Mouse (Mus musculus): ENCODE measurements at regions not wholly inside any gene's neighbourhood (a gene's known extent, or its start where the extent isn't known, plus 50 kb on each side); places are given as distances from the start of the nearest gene placed in this dataset.
A peak's percentile ranks its signal among the peaks of the same experiment; 100 is the strongest.

DNA sequence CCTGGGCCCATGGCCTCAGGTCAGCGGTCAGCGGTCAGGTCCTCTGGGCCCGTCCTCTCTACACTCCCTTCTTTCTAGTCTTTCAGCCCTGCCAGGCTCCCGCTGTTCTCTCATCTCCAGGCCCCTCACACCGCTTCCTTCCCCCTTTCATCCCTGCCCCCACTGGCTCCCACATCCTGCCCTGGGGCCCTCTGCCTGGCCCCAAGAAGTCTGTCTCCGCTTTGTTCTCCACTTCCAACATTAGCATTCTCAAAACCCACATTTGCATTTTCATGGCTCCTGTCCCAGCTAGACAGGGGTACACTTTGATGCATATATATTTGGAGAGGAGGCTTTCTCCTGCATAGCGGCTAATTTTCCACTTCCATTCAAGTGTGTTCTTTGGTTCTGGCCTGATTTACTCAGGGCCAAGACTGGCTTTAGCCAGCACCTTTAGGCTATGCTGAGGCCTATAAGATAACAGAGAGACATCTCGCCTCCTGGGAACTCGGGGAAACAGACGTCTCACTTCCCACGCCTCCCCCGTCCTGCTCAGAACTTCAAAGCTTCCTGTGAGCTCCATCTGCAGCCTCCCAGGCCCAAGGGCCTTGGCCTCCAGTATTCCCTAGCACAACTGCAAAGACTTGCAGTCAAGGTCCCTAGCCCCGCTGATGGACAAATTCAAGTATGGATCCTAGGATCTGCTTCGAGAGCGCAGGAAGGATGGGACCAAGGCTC lies 109.8 kb upstream of the Parp11 start:
- peak overlapping the region; percentile 10; the same call in 1 of the 2 replicates for H3K4me2 ChIP-seq
- H3K4me1 ChIP-seq: peaks cover 45% of the 10 kb centered on the region
- H3K36me3 ChIP-seq: no peaks in the 10 kb centered on the region
- H3K9ac ChIP-seq: 0 out of 2 replicates have a peak overlapping the region, but pooled peaks have one; percentile 29
- ATAC-seq: peak; percentile 10; the same call in 1 of the 2 replicates
- H3K27me3 ChIP-seq (replicated peaks): peaks cover 27% of the 10 kb centered on the region
- peak overlapping the region; percentile 34; the same call in 1 of the 2 replicates for H3K27ac ChIP-seq
- 26% methylated on average over 15 of the region's 15 CpGs for WGBS (ENCODE audit: insufficient replicate concordance)
- no peaks in the 10 kb centered on the region for H3K9me3 ChIP-seq (replicated peaks)
- no peak overlapping the region for H3K4me3 ChIP-seq

- H3K4me2 ChIP-seq: no peak overlapping the region
- no peaks in the 10 kb centered on the region for H3K9me3 ChIP-seq (replicated peaks)
- H3K4me3 ChIP-seq: no peak overlapping the region
- no peak overlapping the region for H3K9ac ChIP-seq
- peak overlapping the region; percentile 34; the same call in 1 of the 2 replicates for H3K27ac ChIP-seq
- 41% methylated on average over 15 of the region's 15 CpGs for WGBS (ENCODE audit: insufficient replicate concordance)
- H3K4me1 ChIP-seq: peaks cover 45% of the 10 kb centered on the region
- peaks cover 27% of the 10 kb centered on the region for H3K27me3 ChIP-seq (replicated peaks)
- no peaks in the 10 kb centered on the region for H3K36me3 ChIP-seq
- ATAC-seq: no peak
Observed at GRCm38 (mm10) chr6:127337398-127337871, 109.2 kb upstream of the Parp11 start.

- H3K4me2 ChIP-seq: no peak overlapping the region
- peaks cover 27% of the 10 kb centered on the region for H3K27me3 ChIP-seq (replicated peaks)
- no peaks in the 10 kb centered on the region for H3K36me3 ChIP-seq
- H3K4me1 ChIP-seq: peaks cover 45% of the 10 kb centered on the region
- H3K4me3 ChIP-seq: no peak overlapping the region
- no peak overlapping the region for H3K27ac ChIP-seq
- ATAC-seq: no peak
- H3K9ac ChIP-seq: no peak overlapping the region
- 42% methylated on average over 6 of the region's 6 CpGs for WGBS (ENCODE audit: insufficient replicate concordance)
- H3K9me3 ChIP-seq (replicated peaks): no peaks in the 10 kb centered on the region
Observed at GRCm38 (mm10) chr6:127338412-127338811, 108.2 kb upstream of the Parp11 start.

DNA sequence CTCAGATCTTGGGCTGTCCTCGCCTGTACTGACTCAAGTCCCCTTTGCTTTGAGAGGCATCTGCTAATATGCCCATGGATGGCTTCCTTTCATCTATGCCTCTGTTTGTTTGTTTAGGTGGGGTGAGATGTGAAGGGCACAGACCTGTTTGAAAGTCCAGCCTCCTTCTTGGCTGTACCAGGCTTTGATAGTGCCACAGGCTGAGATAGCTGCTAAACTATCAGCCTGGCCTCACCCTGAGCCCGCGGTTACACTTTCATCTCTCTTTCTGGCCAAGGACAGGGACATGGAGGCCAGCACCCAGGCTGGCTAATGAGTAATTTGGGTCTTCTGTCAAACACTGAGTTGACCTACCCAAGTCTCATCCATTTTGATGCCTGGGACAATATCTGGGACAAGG lies 105.0 kb upstream of the Parp11 start:
- H3K27me3 ChIP-seq (replicated peaks): peaks cover 26% of the 10 kb centered on the region
- peaks cover 32% of the 10 kb centered on the region for H3K4me1 ChIP-seq
- no peak overlapping the region for H3K4me2 ChIP-seq
- no peak overlapping the region for H3K27ac ChIP-seq
- ATAC-seq: peak; percentile 40; the same call in 1 of the 2 replicates
- no peak overlapping the region for H3K4me3 ChIP-seq
- H3K9ac ChIP-seq: no peak overlapping the region
- H3K9me3 ChIP-seq (replicated peaks): no peaks in the 10 kb centered on the region
- 63% methylated on average over 3 of the region's 3 CpGs for WGBS (ENCODE audit: insufficient replicate concordance)
- H3K36me3 ChIP-seq: no peaks in the 10 kb centered on the region

DNA sequence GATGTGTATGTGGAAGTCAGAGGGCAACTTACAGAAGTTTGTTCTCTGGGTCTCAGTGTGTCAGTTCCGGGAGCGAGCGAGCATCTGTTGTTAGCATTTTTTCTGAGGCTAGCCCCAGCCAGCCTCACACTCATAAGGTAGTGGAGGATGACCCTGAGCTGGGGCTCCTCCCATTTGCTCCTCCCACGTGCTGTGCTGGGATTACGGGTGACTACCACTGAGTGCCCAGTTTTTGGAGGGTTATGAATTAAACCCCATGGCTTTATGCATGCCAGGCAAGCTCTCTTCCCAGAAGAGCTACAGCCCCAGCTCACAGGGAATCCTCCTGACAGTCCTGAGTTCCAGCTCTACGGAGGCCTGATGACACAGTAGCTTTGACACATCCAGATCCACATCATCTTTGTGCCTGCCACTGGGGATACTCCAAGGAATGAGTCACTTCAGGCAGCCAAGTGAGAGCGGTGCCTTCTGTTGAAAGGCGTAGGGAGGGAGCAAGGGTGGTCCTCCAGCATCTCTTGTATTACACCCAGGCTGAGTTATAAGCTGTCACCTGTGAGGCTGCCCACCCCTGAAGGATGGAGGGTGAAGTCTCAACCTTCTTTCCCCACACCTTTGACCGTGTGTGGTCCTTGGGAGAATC lies 97.8 kb upstream of the Parp11 start:
- no peak overlapping the region for H3K4me2 ChIP-seq
- ATAC-seq: no peak
- no peaks in the 10 kb centered on the region for H3K9me3 ChIP-seq (replicated peaks)
- H3K36me3 ChIP-seq: no peaks in the 10 kb centered on the region
- no peak overlapping the region for H3K9ac ChIP-seq
- no peak overlapping the region for H3K4me3 ChIP-seq
- H3K27ac ChIP-seq: no peak overlapping the region
- peaks cover 21% of the 10 kb centered on the region for H3K27me3 ChIP-seq (replicated peaks)
- 75% methylated on average over 9 of the region's 9 CpGs for WGBS (ENCODE audit: insufficient replicate concordance)
- peaks cover 11% of the 10 kb centered on the region for H3K4me1 ChIP-seq

DNA sequence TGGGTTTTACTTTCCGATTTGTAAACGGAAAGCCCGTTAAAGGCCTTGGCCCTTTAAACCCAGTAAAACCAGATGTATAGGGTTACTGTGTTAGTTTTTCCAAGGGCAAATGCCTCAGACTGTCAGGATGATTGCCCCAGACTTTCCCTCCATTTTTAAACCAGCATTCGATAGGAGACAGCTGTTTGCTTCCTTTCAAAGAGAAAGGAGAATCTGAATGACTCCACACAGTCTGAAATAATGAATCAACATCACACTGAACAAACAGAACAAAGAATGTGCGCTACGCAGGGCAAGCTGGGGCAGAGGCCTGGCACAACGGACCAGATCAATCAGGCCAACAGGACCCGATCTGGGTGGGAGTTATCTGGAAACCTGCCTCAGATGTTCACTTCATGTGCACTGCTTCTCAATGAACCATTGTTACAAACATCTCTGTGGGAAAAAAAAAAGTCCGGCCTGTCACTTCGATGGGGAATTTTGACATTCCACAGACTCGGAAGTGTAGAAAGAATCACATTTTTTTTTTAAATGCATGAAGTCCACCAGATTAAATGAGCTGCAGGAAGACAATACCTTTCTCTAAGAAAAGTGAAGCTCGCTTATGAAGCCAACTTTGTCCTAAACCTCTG lies 97.0 kb upstream of the Parp11 start:
- Histone ChIP-seq H3K4me2 (no peak overlapping the region), H3K9me3 (replicated peaks) (no peaks in the 10 kb centered on the region), H3K27ac (no peak overlapping the region), H3K9ac (no peak overlapping the region), H3K36me3 (no peaks in the 10 kb centered on the region), H3K27me3 (replicated peaks) (peaks cover 14% of the 10 kb centered on the region), H3K4me1 (peaks cover 11% of the 10 kb centered on the region), H3K4me3 (no peak overlapping the region)
- 66% methylated on average over 12 of the region's 12 CpGs for WGBS (ENCODE audit: insufficient replicate concordance)
- ATAC-seq: no peak

DNA sequence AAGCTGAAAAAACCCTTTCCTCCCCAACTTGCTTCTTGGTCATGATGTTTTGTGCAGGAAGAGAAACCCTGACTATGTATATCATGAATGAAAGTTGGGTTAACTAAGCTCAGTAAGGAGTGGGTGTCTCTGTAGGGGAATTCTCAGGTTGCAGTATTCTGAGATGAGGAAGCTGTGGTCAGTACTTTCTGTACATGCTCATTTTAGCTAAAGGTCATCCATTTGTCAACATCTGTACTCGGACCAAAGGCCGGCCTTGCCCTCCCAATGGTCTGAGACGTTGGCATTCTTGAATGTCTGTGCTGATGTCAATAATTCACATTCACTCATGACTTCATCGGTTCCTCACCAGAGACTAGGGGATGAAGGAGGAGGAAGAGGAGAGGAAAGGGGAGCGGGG lies 94.9 kb upstream of the Parp11 start:
- H3K36me3 ChIP-seq: no peaks in the 10 kb centered on the region
- WGBS (ENCODE audit: insufficient replicate concordance): 43% methylated on average over 5 of the region's 5 CpGs
- H3K4me3 ChIP-seq: no peak overlapping the region
- no peak overlapping the region for H3K27ac ChIP-seq
- no peaks in the 10 kb centered on the region for H3K9me3 ChIP-seq (replicated peaks)
- H3K4me1 ChIP-seq: peaks cover 2% of the 10 kb centered on the region
- no peak overlapping the region for H3K4me2 ChIP-seq
- no peak for ATAC-seq
- no peak overlapping the region for H3K9ac ChIP-seq
- H3K27me3 ChIP-seq (replicated peaks): peaks cover 6% of the 10 kb centered on the region; the same call in 1 of the 2 replicates

DNA sequence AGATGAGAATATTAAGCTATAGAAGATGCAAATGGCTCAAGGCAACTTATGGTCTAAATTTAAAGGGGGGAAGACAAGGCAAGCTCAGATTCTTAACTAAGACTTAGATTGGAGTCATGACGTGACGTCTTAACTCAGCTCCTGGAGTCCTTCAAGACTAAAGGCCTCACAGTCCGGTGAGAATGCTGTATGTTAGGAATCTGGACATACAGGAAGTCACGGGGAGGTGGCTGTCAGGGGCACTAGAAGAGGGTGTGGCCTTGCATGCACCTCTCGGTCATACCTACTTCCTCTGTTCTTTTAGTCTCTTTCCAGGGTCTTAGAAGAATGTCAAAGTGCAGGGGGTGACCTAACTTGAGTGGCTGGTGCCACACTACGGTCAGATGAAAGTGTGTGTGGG lies 91.5 kb upstream of the Parp11 start:
- Histone ChIP-seq H3K9me3 (replicated peaks) (no peaks in the 10 kb centered on the region), H3K4me3 (no peak overlapping the region), H3K4me1 (peaks cover 6% of the 10 kb centered on the region), H3K36me3 (no peaks in the 10 kb centered on the region), H3K4me2 (no peak overlapping the region), H3K9ac (no peak overlapping the region), H3K27me3 (replicated peaks) (peaks cover 6% of the 10 kb centered on the region; the same call in 1 of the 2 replicates), H3K27ac (no peak overlapping the region)
- no peak for ATAC-seq
- 39% methylated on average over 6 of the region's 6 CpGs for WGBS (ENCODE audit: insufficient replicate concordance)

DNA sequence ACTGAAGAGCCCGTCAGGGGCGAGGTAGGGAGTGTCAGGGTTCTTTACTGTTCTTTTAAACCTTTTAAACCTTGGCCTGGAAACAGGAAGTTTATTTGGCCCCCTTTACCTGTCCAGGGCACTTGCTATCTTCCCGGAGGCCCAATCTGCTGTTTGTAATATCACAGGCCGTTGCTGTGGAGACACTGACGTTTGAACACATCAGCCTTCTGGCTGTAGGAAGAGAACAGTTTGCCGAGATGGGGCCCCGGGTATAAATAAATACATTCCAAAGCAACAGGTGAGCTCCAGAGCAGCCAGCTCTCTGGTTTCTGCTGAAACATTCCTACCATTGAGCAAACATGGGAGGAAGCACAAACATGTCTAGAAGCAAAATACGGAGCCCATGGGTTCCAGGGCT lies 90.2 kb upstream of the Parp11 start:
- peaks cover 14% of the 10 kb centered on the region; the same call in 1 of the 2 replicates for H3K27me3 ChIP-seq (replicated peaks)
- 67% methylated on average over 8 of the region's 8 CpGs for WGBS (ENCODE audit: insufficient replicate concordance)
- no peaks in the 10 kb centered on the region for H3K9me3 ChIP-seq (replicated peaks)
- peaks cover 6% of the 10 kb centered on the region for H3K4me1 ChIP-seq
- H3K4me2 ChIP-seq: no peak overlapping the region
- no peak overlapping the region for H3K27ac ChIP-seq
- no peaks in the 10 kb centered on the region for H3K36me3 ChIP-seq
- ATAC-seq: no peak
- H3K4me3 ChIP-seq: no peak overlapping the region
- H3K9ac ChIP-seq: no peak overlapping the region

GRCm38 (mm10) chr6:127358805-127359204 lies 87.8 kb upstream of the Parp11 start:
- Histone ChIP-seq H3K4me3 (no peak overlapping the region), H3K27me3 (replicated peaks) (peaks cover 31% of the 10 kb centered on the region), H3K9me3 (replicated peaks) (no peaks in the 10 kb centered on the region), H3K27ac (no peak overlapping the region), H3K9ac (peak overlapping the region; percentile 45; the same call in 1 of the 2 replicates), H3K4me2 (no peak overlapping the region), H3K36me3 (no peaks in the 10 kb centered on the region), H3K4me1 (peaks cover 6% of the 10 kb centered on the region)
- WGBS (ENCODE audit: insufficient replicate concordance): 22% methylated on average over 5 of the region's 5 CpGs
- ATAC-seq: peak; percentile 49

DNA sequence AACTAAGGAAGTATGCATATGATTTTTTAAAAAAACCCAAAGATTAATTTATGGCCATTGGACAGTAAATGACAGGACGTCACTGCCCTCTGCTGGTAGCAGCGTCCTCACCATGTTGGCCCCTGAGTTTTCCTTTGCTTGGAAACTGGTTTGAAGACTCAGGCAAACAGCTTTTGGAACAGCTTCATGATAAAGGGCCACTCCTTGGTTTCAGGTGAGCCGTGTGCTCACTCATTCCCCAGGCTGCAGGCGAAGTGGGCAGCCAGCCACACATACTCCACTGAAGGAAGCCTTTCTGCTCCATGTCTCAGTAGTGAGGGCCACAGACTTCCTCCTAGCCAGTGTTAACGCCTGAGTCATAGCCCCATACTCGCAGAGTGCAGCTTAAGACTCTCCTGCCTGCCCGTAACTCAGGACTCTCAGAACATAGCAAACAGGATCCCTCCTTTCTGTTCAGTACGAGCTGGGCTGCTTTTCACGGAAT lies 87.2 kb upstream of the Parp11 start:
- no peak overlapping the region for H3K4me3 ChIP-seq
- no peaks in the 10 kb centered on the region for H3K9me3 ChIP-seq (replicated peaks)
- no peak overlapping the region for H3K9ac ChIP-seq
- H3K27me3 ChIP-seq (replicated peaks): peaks cover 34% of the 10 kb centered on the region
- H3K4me1 ChIP-seq: peaks cover 6% of the 10 kb centered on the region
- H3K4me2 ChIP-seq: no peak overlapping the region
- WGBS (ENCODE audit: insufficient replicate concordance): 22% methylated on average over 9 of the region's 9 CpGs
- H3K36me3 ChIP-seq: no peaks in the 10 kb centered on the region
- H3K27ac ChIP-seq: no peak overlapping the region
- ATAC-seq: 0 out of 2 replicates have a peak, but pooled peaks have one; percentile 35

DNA sequence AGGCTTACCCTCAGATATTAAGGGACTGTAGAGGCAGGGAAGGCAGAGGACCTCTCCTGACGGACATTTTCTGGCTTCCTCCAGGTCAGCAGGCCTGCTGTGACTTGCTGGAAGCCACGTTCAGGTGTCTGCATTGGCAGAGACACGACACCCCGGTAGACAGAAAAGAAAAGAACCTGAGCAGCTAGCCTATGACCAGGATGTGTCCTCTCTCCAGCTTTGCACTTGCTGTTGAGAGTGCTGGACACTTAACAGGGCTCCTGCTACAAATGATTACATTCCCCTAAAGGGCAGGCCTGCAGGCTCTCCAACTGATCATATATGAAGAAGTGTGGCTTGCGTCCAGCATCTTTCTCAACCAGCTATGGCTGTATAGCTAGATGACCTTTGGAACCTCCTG lies 84.5 kb upstream of the Parp11 start:
- Histone ChIP-seq H3K4me2 (no peak overlapping the region), H3K4me3 (no peak overlapping the region), H3K27ac (no peak overlapping the region), H3K9ac (no peak overlapping the region), H3K9me3 (replicated peaks) (no peaks in the 10 kb centered on the region), H3K4me1 (peaks cover 12% of the 10 kb centered on the region), H3K36me3 (no peaks in the 10 kb centered on the region), H3K27me3 (replicated peaks) (peaks cover 47% of the 10 kb centered on the region)
- WGBS (ENCODE audit: insufficient replicate concordance): 71% methylated on average over 5 of the region's 5 CpGs
- ATAC-seq: no peak
